In the genomic region with DNA sequence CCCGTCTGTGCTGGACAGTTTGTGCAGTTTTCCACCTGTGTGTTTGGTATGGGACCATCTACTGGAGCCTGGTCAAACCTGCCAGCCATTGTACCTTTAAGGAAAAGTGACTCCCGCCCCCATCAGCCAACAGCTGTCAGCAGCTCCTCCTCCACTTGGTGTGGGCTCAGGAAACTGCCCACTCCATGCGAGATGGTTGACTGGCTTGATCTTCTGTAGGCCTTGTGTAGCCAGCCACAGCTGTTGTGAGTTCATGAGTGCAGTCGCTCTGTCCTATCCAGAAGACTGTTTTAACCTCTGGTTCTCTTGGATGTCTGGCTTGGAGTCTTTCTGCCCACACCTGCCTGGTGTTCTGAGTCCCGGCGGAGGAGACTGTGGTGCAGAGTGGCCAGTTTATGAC, we compare ENCODE assay signal across 24 mouse cellular contexts.
DNase-seq lines count a peak whose midpoint lies in the region; ATAC-seq and TF ChIP-seq lines count a peak whose summit lies in the region.
"Had no signal": no experiment of that assay in that cellular context is flagged by ENCODE, and none has a peak within 500 bp of the region (broad histone marks: within the 10 kb centered on the region; RNA-seq: fewer than 3 reads in every experiment).

No protein-coding gene starts in this region.

- TF ChIP-seq CTCF in gastrocnemius, adult 2 months (IDR thresholded peaks at IDR 0.05) = no peak
- no peak for TF ChIP-seq CTCF in layer of hippocampus, adult 2 months (conservative IDR thresholded peaks at IDR 0.05)

- WGBS in hindbrain, embryonic 15.5 days = 90% methylated on average over 6 of the region's 6 CpGs
- 91% methylated on average over 6 of the region's 6 CpGs for WGBS in hindbrain, embryonic 13.5 days

- no peaks in the 10 kb centered on the region for H3K9me3 ChIP-seq in hindbrain, embryonic 15.5 days
- no peaks in the 10 kb centered on the region for H3K9me3 ChIP-seq in hindbrain, embryonic 13.5 days
- H3K9me3 ChIP-seq: embryonic facial prominence, embryonic 10.5 days; embryonic facial prominence, embryonic 12.5 days; forebrain, embryonic 13.5 days; forebrain, embryonic 15.5 days; G1E had no signal

- H3K36me3 ChIP-seq in hindbrain, embryonic 15.5 days = no peaks in the 10 kb centered on the region
- no peaks in the 10 kb centered on the region for H3K36me3 ChIP-seq in hindbrain, embryonic 13.5 days
- H3K36me3 ChIP-seq: embryonic facial prominence, embryonic 10.5 days; embryonic facial prominence, embryonic 12.5 days; forebrain, embryonic 15.5 days; G1E had no signal

- H3K27me3 ChIP-seq in hindbrain, embryonic 15.5 days = no peaks in the 10 kb centered on the region
- H3K27me3 ChIP-seq in hindbrain, embryonic 13.5 days = no peaks in the 10 kb centered on the region
- H3K27me3 ChIP-seq: CH12.LX; embryonic facial prominence, embryonic 12.5 days; forebrain, embryonic 13.5 days; forebrain, embryonic 15.5 days; Patski had no signal

- no peak overlapping the region for H3K9ac ChIP-seq in hindbrain, embryonic 15.5 days
- no peak overlapping the region for H3K9ac ChIP-seq in hindbrain, embryonic 13.5 days
- H3K9ac ChIP-seq: embryonic facial prominence, embryonic 12.5 days; forebrain, embryonic 13.5 days; forebrain, embryonic 15.5 days had no signal

- DNase-seq in gastrocnemius, adult 2 months = no peak
- DNase-seq in gastrocnemius, adult 18-20 months (ENCODE audit: low spot score) = no peak
- DNase-seq in layer of hippocampus, adult 2 months (ENCODE audit: low spot score in 2 of 2) = no peak
- no peak for DNase-seq in layer of hippocampus, adult 8-10 months (ENCODE audit: low spot score in 2 of 2)
- DNase-seq: adrenal gland, adult 8-10 months; adrenal gland, postnatal 14 days; adrenal gland, postnatal 36 days; B cell, adult 2 months; cerebellum, adult 11-12 months; cerebellum, adult 2 months; cerebellum, adult 9-10 months; cerebellum, postnatal 10 days; cerebellum, postnatal 25 days had no signal

- H3K4me1 ChIP-seq in hindbrain, embryonic 15.5 days (replicated peaks) = peaks cover 15% of the 10 kb centered on the region
- peaks cover 18% of the 10 kb centered on the region for H3K4me1 ChIP-seq in hindbrain, embryonic 13.5 days (replicated peaks)
- H3K4me1 ChIP-seq: forebrain, embryonic 13.5 days had no signal

- ATAC-seq in hindbrain, embryonic 15.5 days (ENCODE audit: low FRiP score, low read depth) = 0 out of 2 replicates have a peak, but pooled peaks have one; percentile 9
- ATAC-seq in hindbrain, embryonic 13.5 days (ENCODE audit: low FRiP score) = no peak
- ATAC-seq: activated CD4-positive, CD25-positive, alpha-beta regulatory T cell, adult 4 months; CD4-positive, CD25-positive, alpha-beta regulatory T cell, adult 4 months; forebrain, embryonic 13.5 days; Patski had no signal

- intact Hi-C loops in gastrocnemius, adult 2 months (cut with DNase I) = no loop called here

- H3K4me3 ChIP-seq in gastrocnemius, adult 2 months = peak overlapping the region; percentile 29
- H3K4me3 ChIP-seq in hindbrain, embryonic 15.5 days = no peak overlapping the region
- H3K4me3 ChIP-seq in hindbrain, embryonic 13.5 days = no peak overlapping the region
- no peak overlapping the region for H3K4me3 ChIP-seq in layer of hippocampus, adult 2 months
- H3K4me3 ChIP-seq: embryonic facial prominence, embryonic 10.5 days; embryonic facial prominence, embryonic 12.5 days; forebrain, embryonic 13.5 days; forebrain, embryonic 15.5 days had no signal

- no peak overlapping the region for H3K4me2 ChIP-seq in hindbrain, embryonic 15.5 days
- H3K4me2 ChIP-seq in hindbrain, embryonic 13.5 days = no peak overlapping the region
- H3K4me2 ChIP-seq: embryonic facial prominence, embryonic 12.5 days; forebrain, embryonic 13.5 days; forebrain, embryonic 15.5 days had no signal

- H3K27ac ChIP-seq in gastrocnemius, adult 2 months = peak overlapping the region; percentile 71
- no peak overlapping the region for H3K27ac ChIP-seq in hindbrain, embryonic 15.5 days (replicated peaks)
- no peak overlapping the region for H3K27ac ChIP-seq in hindbrain, embryonic 13.5 days
- peak overlapping the region; percentile 7; the same call in 1 of the 2 replicates for H3K27ac ChIP-seq in layer of hippocampus, adult 2 months
- H3K27ac ChIP-seq: embryonic facial prominence, embryonic 10.5 days; embryonic facial prominence, embryonic 12.5 days; forebrain, embryonic 13.5 days; forebrain, embryonic 15.5 days had no signal

Comparison
In these comparisons a context has a peak if more than half of its experiments do, and no peak if none do; other contexts are left out.
1. H3K27ac ChIP-seq: peak in gastrocnemius, adult 2 months (single experiment) and layer of hippocampus, adult 2 months (single experiment); none in hindbrain, embryonic 15.5 days (single experiment) and hindbrain, embryonic 13.5 days (single experiment).